Mouse (Mus musculus): ENCODE data around the gene Dlg4.
"Not testable (repeated sequence)": the region's sequence is repeated elsewhere in the genome, so short reads cannot be mapped to it uniquely, and the experiment has no call there.

Gene Dlg4

GRCm38 (mm10) chr11:70043665-70044064 is 26.9 kb downstream of the Dlg4 start:
- in situ Hi-C loops (cut with MboI, MseI) = no loop called here

- in situ Hi-C loops (cut with MboI, MseI) = no loop called here
Measured at GRCm38 (mm10) chr11:70045435-70045834, 28.7 kb downstream of the Dlg4 start.

- in situ Hi-C loops (cut with MboI, MseI) = no loop called here
Measured at GRCm38 (mm10) chr11:70049366-70049765, 32.6 kb downstream of the Dlg4 start.

- in situ Hi-C loops (cut with MboI, MseI) = loop anchor here (5.0 kb wide), 1 partner anchor 152 kb away; no protein-coding TSS in a partner anchor
Measured at GRCm38 (mm10) chr11:70049816-70050215, 33.1 kb downstream of the Dlg4 start.

- in situ Hi-C loops (cut with MboI, MseI) = loop anchor here (5.0 kb wide), 1 partner anchor 149 kb away; no protein-coding TSS in a partner anchor
Measured at GRCm38 (mm10) chr11:70053156-70053555, 36.4 kb downstream of the Dlg4 start.

GRCm38 (mm10) chr11:70053898-70054570 is 37.3 kb downstream of the Dlg4 start, which contains the start of gene Asgr1:
Gene Asgr1 (plus strand): TSS chr11:70054085.
- in situ Hi-C loops (cut with MboI, MseI) = loop anchor here (5.0 kb wide), 1 partner anchor 148 kb away; no protein-coding TSS in a partner anchor

- in situ Hi-C loops (cut with MboI, MseI) = loop anchor here (5.0 kb wide), 1 partner anchor 122 kb away; no protein-coding TSS in a partner anchor
Measured at GRCm38 (mm10) chr11:70055618-70056214, 39.0 kb downstream of the Dlg4 start.

GRCm38 (mm10) chr11:70057805-70058204 is 41.1 kb downstream of the Dlg4 start:
- in situ Hi-C loops (cut with MboI, MseI) = loop anchor here (5.0 kb wide), 1 partner anchor 119 kb away; no protein-coding TSS in a partner anchor

- in situ Hi-C loops (cut with MboI, MseI) = loop anchor here (5.0 kb wide), 1 partner anchor 117 kb away; no protein-coding TSS in a partner anchor
Measured at GRCm38 (mm10) chr11:70059930-70060329, 43.2 kb downstream of the Dlg4 start.

- in situ Hi-C loops (cut with MboI, MseI) = no loop called here
Measured at GRCm38 (mm10) chr11:70063053-70063452, 46.3 kb downstream of the Dlg4 start.

GRCm38 (mm10) chr11:70066701-70067100 is 50.0 kb downstream of the Dlg4 start:
- in situ Hi-C loops (cut with MboI, MseI) = no loop called here

GRCm38 (mm10) chr11:70068245-70068644 is 51.5 kb downstream of the Dlg4 start:
- in situ Hi-C loops (cut with MboI, MseI) = no loop called here

GRCm38 (mm10) chr11:70070057-70070456 is 53.3 kb downstream of the Dlg4 start:
- in situ Hi-C loops (cut with MboI, MseI) = no loop called here

- in situ Hi-C loops (cut with MboI, MseI) = not testable (repeated sequence)
Measured at GRCm38 (mm10) chr11:70070603-70071002, 53.9 kb downstream of the Dlg4 start.

- in situ Hi-C loops (cut with MboI, MseI) = no loop called here
Measured at GRCm38 (mm10) chr11:70074379-70075071, 57.8 kb downstream of the Dlg4 start.

- in situ Hi-C loops (cut with MboI, MseI) = no loop called here
Measured at GRCm38 (mm10) chr11:70075581-70075980, 58.8 kb downstream of the Dlg4 start.

- in situ Hi-C loops (cut with MboI, MseI) = no loop called here
Measured at GRCm38 (mm10) chr11:70077441-70077840, 60.7 kb downstream of the Dlg4 start.

- in situ Hi-C loops (cut with MboI, MseI) = no loop called here
Measured at GRCm38 (mm10) chr11:70079175-70079574, 62.4 kb downstream of the Dlg4 start.

- in situ Hi-C loops (cut with MboI, MseI) = no loop called here
Measured at GRCm38 (mm10) chr11:70079928-70080327, 63.2 kb downstream of the Dlg4 start.

GRCm38 (mm10) chr11:70080803-70081590 is 64.3 kb downstream of the Dlg4 start:
- in situ Hi-C loops (cut with MboI, MseI) = no loop called here

GRCm38 (mm10) chr11:70084563-70084962 is 67.8 kb downstream of the Dlg4 start:
- in situ Hi-C loops (cut with MboI, MseI) = no loop called here

All from T-helper 1 cell (primary cell).